Mouse (Mus musculus) hindbrain, embryonic 14.5 days (tissue): Measurements from ENCODE around the gene Sqstm1. TPM values are rescaled to one million over a fixed set of nuclear protein-coding genes. Genes with fewer than 3 reads are reported as not detected.

Experiments used
- ATAC-seq: fragments of 200-750 bp; cut with Nextera tagmentation; 2 replicates; pipeline ENCODE4 v1.8.0; 2017; ENCODE audit warnings: moderate number of reproducible peaks, mild to moderate bottlenecking, moderate TSS enrichment, moderate library complexity; ENCODE audit not compliant: low FRiP score
- DNase-seq: peaks from one replicate; pipeline ENCODE4 v3.0.0-alpha.2; 2015; ENCODE audit warnings: low spot score
- H3K27ac ChIP-seq: fragments of 300-500 bp; sonication (generic); 2 replicates; pipeline ENCODE4 v1.5.1; 2014; ENCODE audit warnings: mild to moderate bottlenecking, moderate library complexity
- H3K27me3 ChIP-seq: fragments of 300-500 bp; sonication (generic); 2 replicates; pipeline ENCODE4 v1.6.1; 2014; ENCODE audit warnings: mild to moderate bottlenecking, low read length, mixed read lengths; ENCODE audit not compliant: control insufficient read depth, insufficient read depth
- H3K36me3 ChIP-seq: fragments of 300-500 bp; sonication (generic); replicated peaks from 2 replicates; pipeline ENCODE4 v1.6.1; 2014; ENCODE audit not compliant: control insufficient read depth, insufficient read depth
- H3K4me1 ChIP-seq: fragments of 300-500 bp; sonication (generic); replicated peaks from 2 replicates; pipeline ENCODE4 v1.6.1; 2014; ENCODE audit warnings: antibody characterized with exemption, low read length, mixed read lengths; ENCODE audit not compliant: control insufficient read depth, insufficient read depth
- H3K4me2 ChIP-seq: fragments of 300-500 bp; sonication (generic); replicated peaks from 2 replicates; pipeline ENCODE4 v1.6.1; 2014; ENCODE audit warnings: mild to moderate bottlenecking, moderate library complexity
- H3K4me3 ChIP-seq: fragments of 300-500 bp; sonication (generic); replicated peaks from 2 replicates; pipeline ENCODE4 v1.5.1; 2014; ENCODE audit warnings: mild to moderate bottlenecking, low read length
- H3K9ac ChIP-seq: fragments of 300-500 bp; sonication (generic); 2 replicates; pipeline ENCODE4 v1.6.1; 2014
- H3K9me3 ChIP-seq: fragments of 300-500 bp; sonication (generic); 2 replicates; pipeline ENCODE4 v1.6.1; 2016; ENCODE audit warnings: low read length; ENCODE audit not compliant: control insufficient read depth
- WGBS: fragments of 180-500 bp; shearing (Covaris S2); extraction: QIAGEN DNeasy Blood & Tissue Kit; methylation state at CpG from one replicate; pipeline ENCODE4 v1.1.7; 2014; 5-methylcytosine and 5-hydroxymethylcytosine counted together
- polyA plus RNA-seq: library from polyadenylated mRNA; unstranded; fragments of >200 nt; fragmentation: Nextera tagmentation; extraction: Ambion mirVana; gene quantifications from 2 replicates; pipeline ENCODE4 v1.2.1, GENCODE M21; 2014

The Sqstm1 gene
- polyA plus RNA-seq, 1 experiment from 2014 or later: 365 TPM

DNA sequence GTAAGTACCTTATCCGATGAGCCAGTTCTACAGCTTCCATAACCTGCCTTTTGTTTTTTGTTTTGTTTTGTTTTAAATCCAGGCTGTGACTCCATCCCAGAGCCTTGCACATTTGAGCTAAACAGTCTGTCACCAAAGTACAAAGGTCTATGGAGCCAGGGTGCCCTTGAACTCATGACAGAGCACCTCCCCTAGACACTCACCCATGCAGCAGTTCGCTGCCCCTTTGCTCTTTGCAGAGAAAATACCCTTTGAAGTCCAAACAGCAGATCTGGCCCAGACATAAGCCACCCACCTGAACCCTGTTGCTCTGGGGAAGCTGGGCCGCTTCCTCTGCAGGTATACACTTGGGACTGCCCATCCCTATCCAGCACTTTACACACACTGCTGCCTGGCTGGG, 9.0 kb downstream of the Sqstm1 start:
- H3K36me3 ChIP-seq: peaks cover 100% of the 10 kb centered on the region
- H3K27ac ChIP-seq: no peak overlapping the region
- no peaks in the 10 kb centered on the region for H3K9me3 ChIP-seq
- ATAC-seq (no peak), DNase-seq (no peak)
- 90% methylated on average over 3 of the region's 3 CpGs for WGBS
- no peaks in the 10 kb centered on the region for H3K27me3 ChIP-seq
- no peak overlapping the region for H3K9ac ChIP-seq
- H3K4me2 ChIP-seq: no peak overlapping the region
- H3K4me1 ChIP-seq: no peaks in the 10 kb centered on the region
- no peak overlapping the region for H3K4me3 ChIP-seq

DNA sequence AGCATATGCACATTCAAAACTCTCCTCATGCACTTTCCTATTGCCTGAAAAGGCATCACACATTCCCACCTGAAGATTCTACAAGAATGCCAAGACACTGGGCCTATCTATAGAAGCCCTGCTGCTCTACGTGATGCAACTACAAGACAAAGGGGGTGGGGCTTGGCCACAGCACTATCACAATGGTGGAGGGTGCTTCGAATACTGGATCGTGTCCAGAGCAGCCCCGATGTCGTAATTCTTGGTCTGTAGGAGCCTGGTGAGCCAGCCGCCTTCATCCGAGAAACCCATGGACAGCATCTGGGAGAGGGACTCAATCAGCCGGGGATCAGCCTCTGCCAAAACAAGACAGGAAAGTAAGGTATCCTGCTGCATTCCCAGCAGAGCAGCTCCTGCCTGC, 10.0 kb downstream of the Sqstm1 start:
- WGBS: 79% methylated on average over 8 of the region's 8 CpGs
- ATAC-seq: no peak

DNA sequence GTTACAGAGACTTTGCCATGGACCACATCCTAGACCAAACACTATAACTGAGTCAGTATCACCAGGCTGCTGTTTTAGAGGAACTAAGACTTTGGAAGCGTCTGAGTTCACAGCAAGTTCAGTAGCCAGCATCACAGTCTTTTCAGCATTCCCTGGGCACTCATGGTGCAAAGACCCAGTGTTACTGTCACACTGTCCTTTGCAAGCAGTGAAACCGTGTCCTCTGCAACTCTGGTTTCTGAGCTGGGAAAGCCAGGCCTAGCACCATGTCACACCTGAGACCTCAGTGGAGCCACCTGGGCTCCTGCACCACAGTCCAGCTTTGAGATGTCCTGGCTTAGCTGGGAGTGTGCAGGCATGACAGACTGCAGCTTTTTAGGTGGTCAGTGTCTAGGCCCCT, 11.7 kb downstream of the Sqstm1 start:
- H3K9me3 ChIP-seq: no peaks in the 10 kb centered on the region

More for the DNA sequence above, 10.0 kb downstream of the Sqstm1 start:
- H3K27ac ChIP-seq: no peak overlapping the region
- H3K9ac ChIP-seq: no peak overlapping the region
- H3K4me1 ChIP-seq: no peaks in the 10 kb centered on the region
- no peak for DNase-seq
- no peak overlapping the region for H3K4me2 ChIP-seq
- no peak overlapping the region for H3K4me3 ChIP-seq
- peaks cover 100% of the 10 kb centered on the region for H3K36me3 ChIP-seq
- no peaks in the 10 kb centered on the region for H3K9me3 ChIP-seq
- H3K27me3 ChIP-seq: no peaks in the 10 kb centered on the region

DNA sequence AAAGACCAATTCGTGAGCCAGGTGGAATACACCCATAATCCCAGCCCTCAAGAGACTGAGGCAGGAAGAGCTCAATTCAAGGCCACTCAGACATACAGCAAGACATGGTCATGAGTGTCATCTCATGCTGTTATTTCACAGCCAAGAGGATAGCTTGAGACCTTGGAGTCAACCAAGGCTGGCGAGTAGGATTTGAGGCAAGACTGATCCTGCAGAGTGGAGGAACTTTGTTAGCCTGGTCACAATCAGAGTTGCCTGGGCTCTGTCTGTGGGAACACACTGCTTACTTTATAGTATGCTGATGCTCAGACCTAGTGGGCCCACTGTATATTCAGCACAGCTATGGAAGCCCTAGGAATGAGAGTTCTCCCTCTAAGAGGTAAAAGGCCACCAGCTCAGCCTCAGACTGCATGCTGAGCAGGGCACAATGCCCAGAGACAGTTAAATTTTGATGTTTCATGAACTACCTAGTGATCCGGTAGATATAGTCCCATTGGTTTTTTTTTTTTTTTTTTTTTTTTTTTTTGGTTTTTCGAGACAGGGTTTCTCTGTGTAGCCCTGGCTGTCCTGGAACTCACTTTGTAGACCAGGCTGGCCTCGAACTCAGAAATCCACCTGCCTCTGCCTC, 12.3 kb downstream of the Sqstm1 start:
- H3K4me1 ChIP-seq: no peaks in the 10 kb centered on the region
- WGBS: 93% methylated on average over 3 of the region's 5 CpGs
- no peaks in the 10 kb centered on the region for H3K27me3 ChIP-seq
- no peak overlapping the region for H3K4me3 ChIP-seq
- H3K9me3 ChIP-seq: no peaks in the 10 kb centered on the region
- DNase-seq: no peak
- H3K27ac ChIP-seq: no peak overlapping the region
- no peak for ATAC-seq
- no peak overlapping the region for H3K9ac ChIP-seq
- H3K36me3 ChIP-seq: peaks cover 84% of the 10 kb centered on the region
- no peak overlapping the region for H3K4me2 ChIP-seq

More for the DNA sequence above, 11.7 kb downstream of the Sqstm1 start:
- DNase-seq (no peak), ATAC-seq (no peak)
- H3K4me3 ChIP-seq: no peak overlapping the region
- H3K4me2 ChIP-seq: no peak overlapping the region
- no peaks in the 10 kb centered on the region for H3K4me1 ChIP-seq
- H3K9ac ChIP-seq: no peak overlapping the region
- 95% methylated on average over 2 of the region's 2 CpGs for WGBS
- no peak overlapping the region for H3K27ac ChIP-seq
- peaks cover 84% of the 10 kb centered on the region for H3K36me3 ChIP-seq
- no peaks in the 10 kb centered on the region for H3K27me3 ChIP-seq

DNA sequence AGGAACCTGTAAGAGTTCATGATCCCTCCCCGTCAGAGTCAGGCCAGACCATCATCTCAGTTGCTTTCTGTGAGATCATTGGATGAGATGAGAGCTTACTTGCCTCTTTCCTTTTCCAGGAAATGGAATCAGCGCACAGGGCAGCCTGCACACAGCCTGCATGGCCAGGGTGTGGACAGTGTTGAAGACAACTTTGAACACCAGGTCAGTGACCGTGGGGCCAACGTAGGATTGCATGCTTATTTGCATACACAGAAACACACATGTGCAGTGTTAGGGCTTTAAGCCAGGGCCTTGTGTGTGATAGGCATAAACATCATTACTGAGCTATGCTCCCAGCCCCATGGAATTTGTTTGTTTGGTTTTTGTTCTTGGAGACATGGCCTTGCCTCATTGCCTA, 13.1 kb downstream of the Sqstm1 start:
- Histone ChIP-seq H3K4me1 (no peaks in the 10 kb centered on the region), H3K9ac (no peak overlapping the region), H3K27me3 (no peaks in the 10 kb centered on the region), H3K9me3 (no peaks in the 10 kb centered on the region), H3K4me3 (no peak overlapping the region), H3K4me2 (no peak overlapping the region), H3K27ac (no peak overlapping the region), H3K36me3 (peaks cover 82% of the 10 kb centered on the region)
- DNase-seq: no peak
- 88% methylated on average over 4 of the region's 4 CpGs for WGBS
- no peak for ATAC-seq

DNA sequence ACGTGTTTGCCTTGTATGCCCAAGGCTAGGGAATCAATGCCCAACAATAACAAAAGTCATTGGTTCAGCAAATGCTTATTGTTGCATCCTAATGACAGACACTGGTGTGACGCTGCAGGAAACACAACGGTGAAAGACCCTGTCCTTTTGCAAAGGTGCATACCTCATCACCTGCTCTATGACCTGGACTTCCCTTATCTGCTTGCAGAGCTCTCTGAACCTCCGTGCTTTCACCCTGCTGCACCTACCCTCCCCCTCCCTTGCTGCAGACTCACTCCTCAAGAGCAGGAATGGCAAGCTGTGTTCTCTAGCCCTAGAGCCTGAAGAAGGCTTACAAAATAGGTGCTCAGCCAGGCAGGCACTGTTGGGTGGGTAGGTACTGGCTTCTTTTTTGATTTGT, 15.8 kb downstream of the Sqstm1 start:
- Histone ChIP-seq H3K4me3 (no peak overlapping the region), H3K27ac (no peak overlapping the region), H3K9ac (no peak overlapping the region), H3K27me3 (no peaks in the 10 kb centered on the region), H3K4me2 (no peak overlapping the region), H3K4me1 (no peaks in the 10 kb centered on the region), H3K36me3 (peaks cover 57% of the 10 kb centered on the region), H3K9me3 (no peaks in the 10 kb centered on the region)
- ATAC-seq: no peak
- WGBS: 89% methylated on average over 4 of the region's 4 CpGs
- DNase-seq: no peak

DNA sequence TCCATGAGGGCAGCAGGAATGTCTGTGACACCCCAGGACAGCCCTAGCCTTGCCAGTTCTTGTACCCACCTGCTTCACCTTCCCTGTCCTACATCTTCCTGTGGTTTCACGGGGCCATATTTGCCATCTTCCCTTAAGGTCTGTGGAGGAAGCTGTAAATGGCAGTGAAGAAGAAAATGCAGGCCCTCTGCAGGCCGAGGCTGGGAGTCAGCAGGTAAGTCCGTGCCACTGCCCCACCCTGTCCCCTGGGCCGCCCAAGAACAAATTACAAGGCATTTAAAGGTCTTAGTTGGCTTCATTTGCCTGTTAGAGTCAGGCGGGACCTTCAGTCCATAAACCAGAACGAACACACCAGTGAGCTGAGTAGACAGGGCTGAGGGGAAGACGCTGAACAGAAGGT, 16.6 kb downstream of the Sqstm1 start:
- peaks cover 50% of the 10 kb centered on the region for H3K36me3 ChIP-seq
- 87% methylated on average over 7 of the region's 7 CpGs for WGBS

DNA sequence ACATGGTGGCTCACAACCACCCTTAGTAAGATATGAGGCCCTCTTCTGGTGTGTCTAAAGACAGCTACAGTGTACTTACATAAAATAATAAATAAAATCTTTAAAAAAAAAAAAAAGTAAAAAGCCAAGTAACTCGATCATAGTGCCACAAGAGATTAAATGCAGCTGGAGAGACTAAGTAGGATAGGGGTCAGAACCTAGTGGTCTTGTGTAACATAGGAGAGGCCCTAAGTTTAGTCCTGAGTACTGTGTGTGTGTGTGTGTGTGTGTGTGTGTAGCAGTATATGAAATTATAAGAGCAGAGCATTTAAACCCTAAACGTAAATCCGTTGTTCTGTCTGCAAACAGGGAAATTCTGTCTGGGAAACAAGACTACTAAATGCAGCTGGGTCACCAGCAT, 18.3 kb downstream of the Sqstm1 start:
- Histone ChIP-seq H3K9me3 (no peaks in the 10 kb centered on the region), H3K4me3 (no peak overlapping the region), H3K27ac (no peak overlapping the region), H3K4me2 (no peak overlapping the region), H3K36me3 (peaks cover 42% of the 10 kb centered on the region), H3K9ac (no peak overlapping the region), H3K27me3 (no peaks in the 10 kb centered on the region), H3K4me1 (no peaks in the 10 kb centered on the region)
- no peak for ATAC-seq
- DNase-seq: no peak
- WGBS: 92% methylated on average over 3 of the region's 3 CpGs

More for the DNA sequence above, 16.6 kb downstream of the Sqstm1 start:
- no peaks in the 10 kb centered on the region for H3K4me1 ChIP-seq
- DNase-seq: no peak
- no peak overlapping the region for H3K27ac ChIP-seq
- no peak for ATAC-seq
- no peak overlapping the region for H3K4me2 ChIP-seq
- H3K9ac ChIP-seq: no peak overlapping the region
- no peak overlapping the region for H3K4me3 ChIP-seq
- H3K9me3 ChIP-seq: no peaks in the 10 kb centered on the region
- no peaks in the 10 kb centered on the region for H3K27me3 ChIP-seq

DNA sequence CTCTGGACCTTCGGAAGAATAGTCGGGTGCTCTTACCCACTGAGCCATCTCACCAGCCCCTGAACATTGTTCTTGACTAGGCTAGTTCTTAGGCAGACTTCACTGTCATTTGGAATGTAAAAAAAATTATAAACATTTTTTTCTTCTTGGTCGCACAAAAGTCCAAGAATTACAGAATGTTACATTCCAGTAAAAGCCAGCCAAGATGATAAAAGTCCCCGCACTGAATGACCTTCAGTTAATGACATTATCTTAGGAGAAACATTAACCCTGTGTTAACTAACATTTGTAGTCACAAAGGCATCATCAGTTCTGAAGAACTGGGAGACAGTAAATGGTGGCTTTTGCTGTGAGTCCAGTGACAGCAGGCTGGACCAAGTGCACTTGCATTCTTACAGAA, 20.3 kb downstream of the Sqstm1 start:
- Histone ChIP-seq H3K4me3 (no peak overlapping the region), H3K4me2 (no peak overlapping the region), H3K27ac (no peak overlapping the region), H3K9me3 (no peaks in the 10 kb centered on the region), H3K9ac (no peak overlapping the region), H3K27me3 (no peaks in the 10 kb centered on the region), H3K4me1 (no peaks in the 10 kb centered on the region), H3K36me3 (peaks cover 35% of the 10 kb centered on the region)
- 90% methylated on average over 4 of the region's 4 CpGs for WGBS
- no peak for ATAC-seq
- no peak for DNase-seq

DNA sequence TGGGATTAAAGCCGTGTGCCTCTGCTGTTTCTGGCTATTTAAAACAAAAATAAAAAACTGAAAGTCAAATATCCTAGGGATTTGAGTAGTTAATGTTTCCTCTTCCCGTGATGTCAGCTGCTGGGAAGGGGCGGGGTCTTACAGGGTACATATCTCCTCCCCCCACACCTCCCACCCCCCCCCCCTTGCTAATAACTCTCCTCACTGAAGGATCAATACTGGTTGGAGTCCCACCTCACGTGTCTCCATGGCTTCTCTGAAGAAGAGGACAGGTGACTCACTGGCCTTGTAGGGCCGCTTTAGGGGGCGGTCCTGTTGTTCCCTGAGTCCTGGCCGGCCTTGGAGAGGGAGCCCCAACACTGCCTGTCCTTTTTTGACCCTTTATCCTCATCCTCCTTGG, 21.9 kb downstream of the Sqstm1 start:
- WGBS: 83% methylated on average over 7 of the region's 7 CpGs
- H3K9ac ChIP-seq: no peak overlapping the region
- no peaks in the 10 kb centered on the region for H3K4me1 ChIP-seq
- no peaks in the 10 kb centered on the region for H3K9me3 ChIP-seq
- H3K4me2 ChIP-seq: no peak overlapping the region
- H3K36me3 ChIP-seq: peaks cover 46% of the 10 kb centered on the region
- no peak overlapping the region for H3K4me3 ChIP-seq
- ATAC-seq (no peak), DNase-seq (no peak)
- H3K27me3 ChIP-seq: no peaks in the 10 kb centered on the region
- no peak overlapping the region for H3K27ac ChIP-seq
